Mouse (Mus musculus) MEL-GATA-1-ER (cell line): Measurements from ENCODE around the gene Olig1.

Experiments used
- DNase-seq: peaks from one replicate; pipeline ENCODE4 v3.0.0-alpha.2; 2012; ENCODE audit warnings: low read depth; ENCODE audit errors: extremely low read depth

Gene Olig1

GRCm38 (mm10) chr16:91269468-91270211, at the start of gene Olig1:
Gene Olig1, plus strand, starts transcription at chr16:91269772.
- DNase-seq, result no peak

- no peak for DNase-seq
Measured at GRCm38 (mm10) chr16:91222171-91222642, 47.4 kb upstream of the Olig1 start.

DNA sequence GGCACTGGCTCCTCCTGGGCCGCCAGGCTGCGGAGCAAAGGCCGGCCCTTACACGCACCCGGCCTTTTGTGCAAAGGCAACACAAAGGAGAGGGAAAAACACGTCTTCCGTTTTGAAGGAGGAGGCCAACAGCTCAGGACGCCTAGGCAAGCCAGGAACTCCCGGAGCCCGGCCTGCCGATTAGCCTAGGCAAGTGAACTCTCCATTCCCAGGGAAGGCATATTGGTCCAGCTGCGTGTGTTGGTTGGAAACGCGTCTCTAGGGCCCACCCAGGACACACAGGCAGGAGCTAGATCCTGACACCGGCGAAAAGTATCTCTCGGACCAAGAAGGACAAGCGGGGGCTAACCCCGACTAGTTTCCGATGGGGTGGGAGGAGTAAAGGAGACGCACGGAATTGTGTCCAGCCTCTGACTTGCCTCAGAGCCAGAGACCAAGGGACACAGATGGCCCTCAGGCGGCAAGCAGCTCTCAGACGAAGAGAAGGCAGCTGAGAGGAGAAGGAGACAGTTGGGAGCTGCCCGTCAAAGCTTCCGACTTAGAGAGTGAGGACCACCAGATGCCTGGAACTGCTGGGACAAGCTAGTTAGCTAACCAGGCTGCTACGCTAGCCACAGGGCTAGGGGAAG, 46.8 kb upstream of the Olig1 start:
- no peak for DNase-seq

DNA sequence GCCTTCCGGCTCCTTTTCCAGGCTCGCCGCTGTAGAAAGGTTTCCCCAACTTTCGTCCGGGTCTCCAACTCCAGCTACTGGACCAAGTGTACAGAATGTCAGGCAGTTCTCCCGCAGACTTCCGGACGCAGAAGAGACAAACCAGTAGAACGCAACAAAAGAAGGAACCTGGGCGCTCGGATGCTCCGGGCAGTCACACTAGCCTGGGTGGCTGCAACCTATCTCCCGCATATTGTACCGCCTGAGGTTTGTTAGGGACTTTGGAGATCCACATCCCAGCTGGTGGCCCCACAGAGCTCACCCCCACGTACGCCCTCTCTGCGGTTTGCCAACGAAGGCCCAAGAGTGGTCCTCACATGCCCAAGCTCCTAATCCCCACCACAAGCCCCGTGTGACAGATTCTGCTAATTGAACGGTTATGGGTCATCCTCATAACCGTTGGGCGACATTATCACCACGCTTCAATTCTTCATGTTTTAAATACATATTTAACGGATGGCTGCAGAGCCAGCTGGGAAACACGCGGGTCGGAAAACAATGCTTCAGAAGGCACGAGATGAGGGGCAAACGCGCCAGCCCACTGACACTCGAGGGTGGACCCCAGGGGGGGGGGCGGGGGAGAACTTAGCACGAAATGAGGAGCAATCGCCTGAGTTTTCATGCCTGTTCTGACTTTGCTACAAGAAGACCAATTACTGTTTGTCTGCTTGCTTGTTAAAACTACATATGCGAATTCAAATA, 46.1 kb upstream of the Olig1 start:
- DNase-seq, result no peak

DNA sequence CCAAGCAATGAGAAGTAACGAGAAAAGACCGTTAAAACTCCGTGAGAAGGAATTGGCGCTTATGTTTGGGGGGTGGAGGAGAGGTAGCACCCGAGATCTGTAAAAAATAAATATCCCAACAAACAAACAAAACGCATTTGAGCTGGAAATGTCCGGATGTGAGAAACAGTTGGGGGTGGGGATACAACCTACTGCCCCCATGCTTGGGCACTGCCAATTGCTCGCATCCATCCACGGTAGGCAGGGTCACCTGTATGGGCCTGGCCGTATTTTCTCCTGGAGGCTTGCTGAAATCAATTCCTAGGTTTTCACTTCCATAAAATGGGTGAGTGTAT, 45.5 kb upstream of the Olig1 start:
- no peak for DNase-seq

DNA sequence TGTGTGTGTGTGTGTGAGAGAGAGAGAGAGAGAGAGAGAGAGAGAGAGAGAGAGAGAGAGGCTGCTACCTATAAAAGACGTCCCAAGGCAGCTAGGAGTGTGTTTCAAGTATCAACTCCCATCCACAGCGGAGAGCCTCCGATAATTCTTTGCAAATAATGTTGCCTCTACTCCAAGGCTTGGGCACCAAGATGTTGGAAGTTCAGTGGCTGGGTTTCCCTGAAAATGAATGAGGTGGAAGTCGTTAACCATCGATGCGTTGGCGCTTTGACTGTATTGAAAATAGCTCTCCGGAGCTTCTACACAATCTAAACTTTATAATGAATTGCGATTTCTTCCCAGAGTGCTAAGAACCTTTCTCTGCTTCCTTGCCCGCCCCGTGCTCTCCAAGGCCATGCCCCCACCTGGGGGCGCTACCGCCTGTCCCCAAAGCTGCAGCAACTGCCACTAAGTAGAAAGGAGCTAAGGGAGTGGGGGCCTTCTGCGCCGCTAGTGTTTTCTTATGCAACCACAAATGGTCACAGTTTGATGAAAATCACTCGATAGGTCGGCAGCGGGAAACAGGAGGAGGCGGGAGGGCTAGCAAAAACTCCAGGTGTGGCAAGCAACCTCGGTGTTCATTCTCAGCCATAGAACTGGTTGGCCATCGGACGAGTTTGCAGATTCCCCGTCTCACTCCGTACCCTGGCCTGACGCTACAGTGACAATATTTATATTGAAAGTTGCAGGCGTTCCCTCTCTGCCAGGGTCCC, 44.9 kb upstream of the Olig1 start:
- DNase-seq, result no peak

DNA sequence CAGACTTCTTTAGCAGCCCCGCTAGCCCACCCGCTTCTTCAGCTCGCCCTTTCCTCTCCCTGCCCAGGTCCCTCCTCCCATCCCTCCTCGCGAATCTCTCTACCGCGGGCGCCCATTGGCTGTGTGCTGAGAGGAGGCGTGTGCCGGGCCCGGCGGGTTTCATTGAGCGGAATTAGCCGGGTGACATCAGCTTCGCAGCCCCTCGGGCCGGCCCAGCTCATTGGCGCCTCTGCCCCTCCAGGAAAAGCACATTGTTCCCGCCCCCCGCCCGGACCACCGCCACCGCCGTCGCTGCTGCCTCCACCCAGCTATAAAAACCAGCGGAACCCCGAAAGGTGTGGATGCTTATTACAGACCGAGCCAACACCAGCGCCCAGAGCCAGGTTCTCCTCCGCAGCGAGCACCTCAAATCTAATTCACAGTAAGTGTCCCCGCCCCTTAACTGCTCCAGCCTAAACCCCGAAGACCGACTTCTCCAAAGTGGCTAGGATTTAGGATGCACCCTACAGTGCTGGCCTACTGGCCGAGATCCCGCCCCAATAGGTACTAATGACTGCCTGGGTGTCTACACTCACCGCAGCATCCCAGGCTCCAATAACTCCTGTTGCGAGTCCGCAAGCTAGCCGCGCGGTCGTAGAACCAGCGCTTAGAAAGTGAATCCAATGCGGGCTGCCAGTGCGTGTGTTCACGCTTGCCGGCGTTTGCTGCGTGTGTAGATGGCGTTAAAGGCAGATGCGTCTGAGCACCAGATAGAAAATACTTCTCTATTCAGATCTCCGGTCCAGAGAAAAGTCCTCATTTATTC, 44.1 kb upstream of the Olig1 start, which contains the start of gene Olig2:
Olig2 (plus strand) TSS at position 225 of the 805 bp plus-strand sequence.
- no peak for DNase-seq

DNA sequence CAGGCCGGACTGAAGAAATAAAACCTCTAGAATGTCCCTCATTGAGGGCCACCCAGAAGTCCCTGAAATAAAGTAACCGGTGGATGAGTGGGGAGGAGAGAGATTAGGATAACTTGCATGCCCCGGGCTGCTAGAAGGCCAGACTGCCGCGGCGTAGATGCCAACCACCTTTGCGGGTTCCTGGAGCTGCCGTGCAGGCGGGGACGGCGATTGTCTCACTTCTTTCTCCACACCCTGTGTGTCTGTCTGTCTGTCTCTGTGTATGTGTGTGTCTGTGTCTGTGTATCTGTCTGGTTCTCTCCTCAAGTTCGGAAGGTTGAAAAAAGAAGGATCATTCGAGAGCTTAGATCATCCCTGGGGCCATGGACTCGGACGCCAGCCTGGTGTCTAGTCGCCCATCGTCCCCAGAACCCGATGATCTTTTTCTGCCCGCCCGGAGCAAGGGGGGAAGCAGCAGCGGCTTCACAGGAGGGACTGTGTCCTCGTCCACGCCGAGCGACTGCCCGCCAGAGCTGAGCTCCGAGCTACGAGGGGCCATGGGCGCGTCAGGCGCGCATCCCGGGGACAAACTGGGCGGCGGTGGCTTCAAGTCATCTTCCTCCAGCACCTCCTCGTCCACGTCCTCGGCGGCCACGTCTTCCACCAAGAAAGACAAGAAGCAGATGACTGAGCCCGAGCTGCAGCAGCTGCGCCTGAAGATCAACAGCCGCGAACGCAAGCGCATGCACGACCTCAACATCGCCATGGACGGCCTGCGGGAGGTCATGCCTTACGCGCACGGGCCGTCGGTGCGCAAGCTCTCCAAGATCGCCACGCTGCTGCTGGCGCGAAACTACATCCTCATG, 43.3 kb upstream of the Olig1 start:
- no peak for DNase-seq

DNA sequence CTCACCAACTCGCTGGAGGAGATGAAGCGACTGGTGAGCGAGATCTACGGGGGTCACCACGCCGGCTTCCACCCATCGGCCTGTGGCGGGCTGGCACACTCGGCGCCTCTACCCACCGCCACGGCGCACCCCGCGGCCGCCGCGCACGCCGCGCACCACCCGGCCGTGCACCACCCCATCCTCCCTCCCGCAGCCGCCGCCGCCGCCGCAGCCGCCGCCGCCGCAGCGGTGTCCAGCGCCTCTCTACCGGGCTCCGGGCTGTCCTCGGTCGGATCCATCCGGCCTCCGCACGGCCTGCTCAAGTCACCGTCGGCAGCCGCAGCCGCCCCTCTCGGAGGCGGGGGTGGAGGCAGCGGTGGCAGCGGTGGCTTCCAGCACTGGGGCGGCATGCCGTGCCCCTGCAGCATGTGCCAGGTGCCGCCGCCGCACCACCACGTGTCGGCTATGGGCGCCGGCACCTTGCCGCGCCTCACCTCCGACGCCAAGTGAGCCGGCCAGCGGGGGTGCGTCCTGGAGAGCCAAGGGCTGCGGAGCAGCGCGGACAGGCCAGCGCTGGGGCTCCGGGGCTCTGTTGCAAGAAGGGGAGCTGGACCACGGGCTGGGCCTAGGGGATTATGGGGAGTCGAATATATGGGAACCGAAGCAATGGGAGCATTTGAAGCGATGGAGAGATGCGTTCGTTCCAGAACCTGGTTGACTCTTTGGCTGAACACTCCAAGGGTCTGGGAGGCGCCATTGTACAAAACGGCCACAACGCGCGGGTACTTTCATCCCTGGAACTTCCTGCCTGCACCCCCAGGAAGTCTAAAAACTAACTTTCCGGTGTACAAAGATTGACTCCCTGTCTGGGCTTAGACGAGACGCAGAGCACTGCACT, 42.5 kb upstream of the Olig1 start:
- no peak for DNase-seq

DNA sequence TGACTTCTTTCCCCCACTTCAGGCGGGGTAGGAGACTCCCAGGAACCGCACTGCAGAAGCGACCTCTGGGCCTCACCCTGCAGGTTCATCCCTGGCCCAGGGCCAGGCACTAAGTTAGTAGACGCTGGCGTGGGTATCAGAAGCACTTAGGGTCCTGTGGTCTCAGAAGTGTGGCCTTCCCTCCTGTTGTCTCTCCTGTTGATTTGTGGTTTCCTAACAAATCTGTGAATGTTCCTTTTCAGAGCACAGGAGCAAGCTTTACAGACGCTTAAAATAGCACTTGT, 41.9 kb upstream of the Olig1 start:
- no peak for DNase-seq

DNA sequence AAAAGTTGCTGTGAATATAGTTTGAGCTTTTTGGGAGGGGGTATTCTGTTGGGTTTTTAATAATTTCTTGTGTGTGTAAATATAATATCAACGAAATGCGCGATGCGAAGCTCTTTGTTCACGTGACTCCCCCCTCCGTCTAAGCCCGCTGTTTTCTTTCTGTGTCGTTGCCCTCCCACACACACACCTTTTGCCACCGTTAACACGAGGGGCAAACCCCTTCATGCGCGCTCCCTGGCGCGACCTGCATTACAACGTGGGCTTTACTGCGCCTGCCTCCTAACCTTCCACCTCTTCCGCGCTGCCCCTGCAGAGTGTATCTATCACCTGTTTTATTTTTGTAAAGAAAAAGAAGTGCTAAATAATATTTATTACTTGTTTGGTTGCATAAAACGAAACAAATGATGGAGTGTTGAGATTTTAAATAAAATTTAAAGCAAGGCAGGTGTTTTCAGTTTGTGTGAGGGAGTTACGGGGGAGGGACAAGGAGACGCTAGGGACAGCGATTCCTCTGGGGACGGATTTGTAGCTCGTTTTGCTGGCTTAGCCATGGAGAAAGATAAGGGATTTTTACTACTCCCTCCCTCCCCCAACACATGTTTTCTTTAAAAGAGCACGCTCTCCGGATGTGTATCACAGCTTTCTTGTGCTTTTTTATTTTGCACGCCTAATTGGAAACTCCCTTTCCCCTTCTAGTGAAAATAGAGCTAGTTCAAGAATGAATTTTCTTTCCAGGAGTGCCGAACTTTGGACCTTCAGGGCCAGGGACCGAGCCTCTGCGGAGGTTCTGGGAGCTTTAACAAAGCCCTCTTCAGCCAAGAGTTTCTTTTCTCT, 41.1 kb upstream of the Olig1 start:
- DNase-seq, result no peak

DNA sequence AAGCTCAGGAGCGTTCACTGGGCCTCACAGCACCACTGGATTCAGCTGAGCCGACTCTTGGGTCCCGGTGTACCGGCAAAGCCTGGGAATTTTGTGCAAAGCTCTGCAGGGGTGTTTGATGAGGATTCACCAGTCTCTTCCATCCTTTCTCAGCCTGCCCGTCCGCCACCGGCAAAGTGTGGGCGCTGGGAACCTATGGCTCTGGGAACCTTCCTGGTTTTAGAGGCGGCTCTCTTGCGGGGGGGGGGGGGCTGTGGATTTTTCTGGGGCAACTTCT, 40.6 kb upstream of the Olig1 start:
- no peak for DNase-seq

- no peak for DNase-seq
Measured at GRCm38 (mm10) chr16:91229643-91230042, 39.9 kb upstream of the Olig1 start.

DNA sequence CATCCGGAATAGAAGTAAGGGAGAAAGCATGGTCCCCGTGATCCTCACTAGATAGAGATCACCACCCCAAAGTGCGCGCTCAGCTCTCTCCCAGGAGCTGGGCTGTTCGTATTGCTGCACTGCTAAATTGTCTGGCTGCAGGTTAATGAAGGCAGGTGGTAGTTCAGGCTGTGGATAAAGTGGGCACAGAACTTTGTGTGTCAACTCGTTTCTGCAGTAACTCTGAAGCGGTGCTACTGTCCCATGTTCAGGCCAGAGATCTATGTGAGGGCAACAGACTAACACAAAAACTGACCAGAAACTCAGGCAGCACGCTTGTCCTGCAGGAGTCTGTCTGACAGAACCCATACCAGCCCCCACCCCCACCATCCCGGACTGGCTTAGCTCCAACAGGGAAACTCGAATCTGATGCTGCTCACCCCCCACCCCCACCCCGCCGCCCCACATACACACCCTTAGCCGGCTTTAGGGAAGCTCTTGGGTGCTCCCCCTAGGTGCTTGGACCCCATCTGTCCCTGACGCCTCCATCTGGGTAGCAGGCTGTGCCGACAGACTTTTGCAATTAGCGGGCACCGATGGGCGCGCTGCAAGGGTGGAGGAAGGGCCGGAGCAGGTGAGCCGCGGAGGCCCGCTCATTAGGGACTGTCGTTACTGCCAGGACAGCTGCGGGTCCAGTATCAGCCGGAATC, 37.6 kb upstream of the Olig1 start:
- DNase-seq, result no peak

DNA sequence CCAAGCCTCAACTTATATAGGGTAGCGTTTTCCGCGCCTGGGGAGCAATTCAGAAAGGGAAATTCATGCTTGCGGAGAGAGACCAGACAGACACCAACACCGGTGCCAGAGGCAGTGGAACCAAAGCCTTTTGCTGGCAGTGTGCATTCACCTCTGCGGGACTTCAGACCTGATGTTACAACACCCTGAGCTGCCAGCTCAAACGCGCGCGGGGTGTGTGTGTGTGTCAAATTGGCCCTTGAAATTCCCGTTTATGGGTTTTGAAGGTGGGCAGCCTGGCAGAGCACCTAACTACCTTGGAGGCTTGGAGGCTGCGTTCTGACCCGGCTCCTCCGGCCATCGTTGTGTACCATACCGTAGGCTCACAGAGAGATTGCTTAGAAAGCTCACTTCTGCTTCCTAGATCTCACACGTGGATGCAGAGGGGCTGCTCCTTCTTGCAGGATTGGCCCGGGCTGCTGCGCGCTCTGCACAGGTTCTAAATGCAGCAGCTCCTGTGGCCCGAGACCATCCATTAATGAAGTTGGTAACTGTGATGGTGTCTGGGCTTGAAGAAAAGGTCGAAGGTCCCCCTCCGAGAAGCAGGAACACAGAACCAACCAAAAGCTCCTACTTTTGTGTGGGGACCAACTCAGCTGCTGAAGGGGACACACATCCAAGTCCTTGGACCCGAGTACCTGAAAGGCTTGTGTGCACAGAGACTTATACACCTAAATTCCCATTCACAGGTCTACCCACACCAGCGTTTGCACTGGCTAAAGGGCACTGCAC, 36.9 kb upstream of the Olig1 start:
- no peak for DNase-seq

GRCm38 (mm10) chr16:91233241-91233944, 36.2 kb upstream of the Olig1 start:
- no peak for DNase-seq

DNA sequence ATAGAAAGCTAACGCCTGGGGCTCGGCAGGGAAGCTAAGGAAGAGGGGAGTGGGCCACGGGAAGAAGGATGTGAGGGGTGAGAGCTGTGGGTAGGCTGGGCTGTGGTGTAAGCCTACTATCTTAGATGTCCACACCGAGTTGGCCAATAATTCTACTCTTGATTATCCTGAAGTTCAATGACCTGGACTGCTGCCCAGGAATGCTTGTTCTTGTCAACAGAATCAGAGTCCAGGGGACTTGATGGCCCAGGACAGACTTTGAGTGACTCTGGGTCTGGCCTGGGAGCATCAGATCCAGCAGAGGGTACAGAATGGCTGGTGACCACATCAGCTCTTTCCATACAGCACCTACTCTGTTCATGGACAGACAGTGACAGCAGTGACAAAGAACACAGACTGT, 30.5 kb upstream of the Olig1 start:
- no peak for DNase-seq
